Mouse (Mus musculus): Measurements from ENCODE around the gene Dnah17. TPM values are rescaled to one million over a fixed set of nuclear protein-coding genes. Genes with fewer than 3 reads are reported as not detected.

Gene Dnah17
- polyA plus RNA-seq, 1 experiment from 2014 or later: 0.26 TPM

DNA sequence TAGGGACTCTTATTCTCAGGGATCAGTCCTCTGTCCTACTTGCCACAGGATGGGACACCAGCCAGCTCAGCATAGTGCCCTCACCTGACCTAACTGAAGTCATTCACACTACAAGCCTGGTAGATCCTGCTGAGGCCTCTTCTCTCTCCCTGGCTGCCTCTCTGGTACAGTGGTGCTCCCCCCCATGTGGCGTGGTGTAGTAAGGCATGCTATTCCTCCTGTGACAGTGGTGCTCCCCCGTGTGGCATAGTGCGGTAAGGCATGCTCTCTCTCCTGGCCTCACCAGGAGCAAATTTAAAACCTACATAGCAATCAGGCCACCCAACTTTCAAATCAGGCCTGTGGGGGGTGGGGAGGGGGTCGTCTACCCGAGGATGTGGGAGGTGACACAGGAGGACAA, 26.4 kb downstream of the Dnah17 start:
- 10% methylated on average over 5 of the region's 5 CpGs for WGBS
- Histone ChIP-seq H3K4me3 (no peak overlapping the region), H3K4me2 (replicated peaks) (no peak overlapping the region), H3K4me1 (0 out of 2 replicates have a peak, but pooled peaks cover 3% of the 10 kb centered on the region), H3K27ac (replicated peaks) (no peak overlapping the region), H3K9ac (replicated peaks) (no peak overlapping the region), H3K9me3 (no peaks in the 10 kb centered on the region), H3K36me3 (no peaks in the 10 kb centered on the region), H3K27me3 (no peaks in the 10 kb centered on the region)
- ATAC-seq (ENCODE audit: low FRiP score, low read depth): peak; percentile 49; the same call in 1 of the 2 replicates

DNA sequence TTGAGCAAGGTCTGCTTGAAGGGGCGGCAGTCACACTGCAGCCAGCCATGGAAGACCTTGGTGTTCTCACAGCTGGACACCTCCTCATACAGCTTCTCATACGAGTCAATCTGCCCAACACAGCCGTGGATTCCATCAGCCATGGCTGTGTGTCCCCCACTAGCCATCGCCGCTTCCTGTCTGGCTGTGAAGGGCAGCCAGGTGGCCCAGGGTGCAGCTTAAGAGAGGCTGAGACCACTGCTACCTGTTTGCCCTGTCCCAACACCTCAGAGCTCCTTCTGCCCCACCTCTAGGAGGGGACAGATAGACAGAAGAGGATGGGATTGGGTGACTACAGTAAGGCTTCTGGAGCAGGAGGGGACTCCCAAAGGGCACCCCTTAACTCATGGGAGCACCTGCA, 27.1 kb downstream of the Dnah17 start:
- H3K4me2 ChIP-seq (replicated peaks): no peak overlapping the region
- ATAC-seq (ENCODE audit: low FRiP score, low read depth): no peak
- 87% methylated on average over 5 of the region's 5 CpGs for WGBS
- H3K36me3 ChIP-seq: no peaks in the 10 kb centered on the region
- no peaks in the 10 kb centered on the region for H3K27me3 ChIP-seq
- H3K9me3 ChIP-seq: no peaks in the 10 kb centered on the region
- no peak overlapping the region for H3K4me3 ChIP-seq
- no peak overlapping the region for H3K9ac ChIP-seq (replicated peaks)
- H3K27ac ChIP-seq (replicated peaks): no peak overlapping the region
- H3K4me1 ChIP-seq: 0 out of 2 replicates have a peak, but pooled peaks cover 3% of the 10 kb centered on the region

GRCm38 (mm10) chr11:118102838-118103237, 27.6 kb downstream of the Dnah17 start:
- 0 out of 2 replicates have a peak, but pooled peaks have one; percentile 27 for ATAC-seq (ENCODE audit: low FRiP score, low read depth)
- no peak overlapping the region for H3K4me3 ChIP-seq
- no peak overlapping the region for H3K9ac ChIP-seq (replicated peaks)
- WGBS: 55% methylated on average over 3 of the region's 3 CpGs
- H3K9me3 ChIP-seq: no peaks in the 10 kb centered on the region
- H3K27me3 ChIP-seq: no peaks in the 10 kb centered on the region
- H3K4me1 ChIP-seq: 0 out of 2 replicates have a peak, but pooled peaks cover 3% of the 10 kb centered on the region
- H3K27ac ChIP-seq (replicated peaks): no peak overlapping the region
- H3K36me3 ChIP-seq: no peaks in the 10 kb centered on the region
- H3K4me2 ChIP-seq (replicated peaks): no peak overlapping the region

GRCm38 (mm10) chr11:118101133-118101532, 29.3 kb downstream of the Dnah17 start:
- no peak for ATAC-seq (ENCODE audit: low FRiP score, low read depth)
- Histone ChIP-seq H3K4me3 (no peak overlapping the region), H3K4me1 (0 out of 2 replicates have a peak, but pooled peaks cover 3% of the 10 kb centered on the region), H3K4me2 (replicated peaks) (no peak overlapping the region), H3K36me3 (no peaks in the 10 kb centered on the region), H3K9ac (replicated peaks) (no peak overlapping the region), H3K9me3 (no peaks in the 10 kb centered on the region), H3K27ac (replicated peaks) (no peak overlapping the region), H3K27me3 (no peaks in the 10 kb centered on the region)
- WGBS: 61% methylated on average over 9 of the region's 9 CpGs

- no peaks in the 10 kb centered on the region for H3K4me1 ChIP-seq
Observed at GRCm38 (mm10) chr11:118096736-118097135, 33.7 kb downstream of the Dnah17 start.

GRCm38 (mm10) chr11:118095004-118095403, 35.4 kb downstream of the Dnah17 start:
- no peaks in the 10 kb centered on the region for H3K36me3 ChIP-seq
- H3K27me3 ChIP-seq: no peaks in the 10 kb centered on the region
- no peak overlapping the region for H3K9ac ChIP-seq (replicated peaks)
- H3K9me3 ChIP-seq: no peaks in the 10 kb centered on the region
- no peak overlapping the region for H3K27ac ChIP-seq (replicated peaks)
- no peak overlapping the region for H3K4me2 ChIP-seq (replicated peaks)
- WGBS: 92% methylated on average over 9 of the region's 9 CpGs
- no peak overlapping the region for H3K4me3 ChIP-seq
- no peaks in the 10 kb centered on the region for H3K4me1 ChIP-seq
- ATAC-seq (ENCODE audit: low FRiP score, low read depth): no peak

More at GRCm38 (mm10) chr11:118096736-118097135, 33.7 kb downstream of the Dnah17 start:
- Histone ChIP-seq H3K9ac (replicated peaks) (no peak overlapping the region), H3K4me3 (no peak overlapping the region), H3K9me3 (no peaks in the 10 kb centered on the region), H3K27ac (replicated peaks) (no peak overlapping the region), H3K4me2 (replicated peaks) (no peak overlapping the region), H3K27me3 (no peaks in the 10 kb centered on the region), H3K36me3 (no peaks in the 10 kb centered on the region)
- WGBS: 48% methylated on average over 2 of the region's 2 CpGs
- ATAC-seq (ENCODE audit: low FRiP score, low read depth): no peak

- no peak overlapping the region for H3K4me2 ChIP-seq (replicated peaks)
- no peaks in the 10 kb centered on the region for H3K4me1 ChIP-seq
- H3K9ac ChIP-seq (replicated peaks): no peak overlapping the region
- ATAC-seq (ENCODE audit: low FRiP score, low read depth): no peak
- 83% methylated on average over 23 of the region's 23 CpGs for WGBS
- no peaks in the 10 kb centered on the region for H3K36me3 ChIP-seq
- no peak overlapping the region for H3K4me3 ChIP-seq
- H3K9me3 ChIP-seq: no peaks in the 10 kb centered on the region
- no peak overlapping the region for H3K27ac ChIP-seq (replicated peaks)
- H3K27me3 ChIP-seq: no peaks in the 10 kb centered on the region
Observed at GRCm38 (mm10) chr11:118091002-118091670, 39.3 kb downstream of the Dnah17 start.

- Histone ChIP-seq H3K4me2 (replicated peaks) (no peak overlapping the region), H3K9me3 (no peaks in the 10 kb centered on the region), H3K9ac (replicated peaks) (no peak overlapping the region), H3K27ac (replicated peaks) (no peak overlapping the region), H3K36me3 (no peaks in the 10 kb centered on the region), H3K27me3 (no peaks in the 10 kb centered on the region), H3K4me3 (no peak overlapping the region), H3K4me1 (no peaks in the 10 kb centered on the region)
- no peak for ATAC-seq (ENCODE audit: low FRiP score, low read depth)
- WGBS: 91% methylated on average over 19 of the region's 19 CpGs
Observed at GRCm38 (mm10) chr11:118088896-118089295, 41.5 kb downstream of the Dnah17 start.

DNA sequence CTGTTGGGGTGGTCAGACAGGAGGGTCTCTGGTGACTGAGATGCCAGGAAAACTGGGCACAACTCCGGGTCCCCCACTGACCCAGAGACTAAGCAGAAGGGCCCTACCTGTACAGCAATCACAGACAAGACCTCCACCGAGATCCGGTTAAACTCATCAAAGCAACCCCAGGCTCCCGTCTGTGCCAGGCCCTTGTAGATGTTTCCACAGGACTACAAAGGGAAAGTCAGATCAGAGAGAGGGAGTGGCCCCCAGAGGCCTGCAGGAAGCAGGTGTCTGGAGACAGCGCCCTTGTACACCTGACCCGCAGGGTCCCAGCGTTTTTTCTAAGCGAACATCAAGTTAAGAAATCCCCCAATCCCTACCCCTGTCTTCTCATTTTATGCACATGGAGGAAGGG, 44.5 kb downstream of the Dnah17 start:
- Histone ChIP-seq H3K9me3 (no peaks in the 10 kb centered on the region), H3K27me3 (no peaks in the 10 kb centered on the region), H3K9ac (replicated peaks) (no peak overlapping the region), H3K4me1 (no peaks in the 10 kb centered on the region), H3K4me2 (replicated peaks) (no peak overlapping the region), H3K36me3 (no peaks in the 10 kb centered on the region), H3K4me3 (no peak overlapping the region), H3K27ac (replicated peaks) (no peak overlapping the region)
- no peak for ATAC-seq (ENCODE audit: low FRiP score, low read depth)
- WGBS: 82% methylated on average over 8 of the region's 8 CpGs

- Histone ChIP-seq H3K36me3 (no peaks in the 10 kb centered on the region), H3K4me1 (no peaks in the 10 kb centered on the region), H3K27me3 (no peaks in the 10 kb centered on the region), H3K4me2 (replicated peaks) (no peak overlapping the region), H3K9me3 (no peaks in the 10 kb centered on the region), H3K4me3 (no peak overlapping the region), H3K27ac (replicated peaks) (no peak overlapping the region), H3K9ac (replicated peaks) (no peak overlapping the region)
- WGBS: 84% methylated on average over 4 of the region's 4 CpGs
- no peak for ATAC-seq (ENCODE audit: low FRiP score, low read depth)
Observed at GRCm38 (mm10) chr11:118085176-118085575, 45.3 kb downstream of the Dnah17 start.

DNA sequence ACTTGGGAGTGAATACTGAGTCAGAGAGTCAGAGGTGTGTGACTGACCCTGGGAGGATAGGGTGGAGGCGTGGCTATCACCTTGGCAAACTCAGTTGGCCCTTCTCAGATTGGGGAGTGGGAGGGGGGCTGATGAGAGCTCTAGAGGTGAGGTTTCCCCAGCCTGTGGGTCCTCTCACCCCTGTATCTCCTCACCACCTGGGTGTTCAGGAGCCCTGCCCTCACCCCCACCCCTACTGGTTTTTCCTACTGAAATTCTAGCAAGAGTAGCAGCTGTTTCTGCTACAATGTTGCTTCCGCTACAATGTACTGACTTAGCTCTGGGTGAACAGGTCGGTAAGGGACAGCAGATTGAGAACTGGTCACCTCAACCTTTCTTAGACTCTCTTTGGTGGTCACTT, 46.2 kb downstream of the Dnah17 start:
- Histone ChIP-seq H3K9me3 (no peaks in the 10 kb centered on the region), H3K36me3 (no peaks in the 10 kb centered on the region), H3K4me2 (replicated peaks) (no peak overlapping the region), H3K4me1 (no peaks in the 10 kb centered on the region), H3K4me3 (no peak overlapping the region), H3K27ac (replicated peaks) (no peak overlapping the region), H3K27me3 (no peaks in the 10 kb centered on the region), H3K9ac (replicated peaks) (no peak overlapping the region)
- WGBS: 76% methylated on average over 3 of the region's 3 CpGs
- no peak; the same call in 1 of the 2 replicates for ATAC-seq (ENCODE audit: low FRiP score, low read depth)

DNA sequence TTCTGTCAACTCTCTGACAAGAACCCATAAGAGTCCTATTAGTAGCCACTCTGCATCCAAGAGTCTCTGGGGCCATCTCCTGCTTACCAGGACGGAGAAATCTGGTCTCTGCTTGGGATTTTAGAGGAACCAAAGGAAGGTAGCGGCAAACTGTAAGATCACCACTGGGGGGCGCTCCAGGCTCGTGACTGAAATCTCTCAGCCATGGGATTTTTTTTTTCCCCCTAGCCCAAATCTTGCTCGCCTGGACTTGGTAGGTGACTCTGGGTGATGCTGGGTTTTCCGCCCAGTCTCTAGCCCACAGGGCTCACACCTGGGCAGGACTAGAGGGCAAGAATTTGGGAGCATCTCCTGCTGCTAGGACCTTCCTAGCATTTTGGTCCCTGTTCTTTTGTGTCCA, 46.6 kb downstream of the Dnah17 start:
- Histone ChIP-seq H3K9me3 (no peaks in the 10 kb centered on the region), H3K27me3 (no peaks in the 10 kb centered on the region), H3K9ac (replicated peaks) (no peak overlapping the region), H3K27ac (replicated peaks) (no peak overlapping the region), H3K36me3 (no peaks in the 10 kb centered on the region), H3K4me3 (no peak overlapping the region), H3K4me1 (no peaks in the 10 kb centered on the region), H3K4me2 (replicated peaks) (no peak overlapping the region)
- 5% methylated on average over 6 of the region's 6 CpGs for WGBS
- no peak for ATAC-seq (ENCODE audit: low FRiP score, low read depth)

DNA sequence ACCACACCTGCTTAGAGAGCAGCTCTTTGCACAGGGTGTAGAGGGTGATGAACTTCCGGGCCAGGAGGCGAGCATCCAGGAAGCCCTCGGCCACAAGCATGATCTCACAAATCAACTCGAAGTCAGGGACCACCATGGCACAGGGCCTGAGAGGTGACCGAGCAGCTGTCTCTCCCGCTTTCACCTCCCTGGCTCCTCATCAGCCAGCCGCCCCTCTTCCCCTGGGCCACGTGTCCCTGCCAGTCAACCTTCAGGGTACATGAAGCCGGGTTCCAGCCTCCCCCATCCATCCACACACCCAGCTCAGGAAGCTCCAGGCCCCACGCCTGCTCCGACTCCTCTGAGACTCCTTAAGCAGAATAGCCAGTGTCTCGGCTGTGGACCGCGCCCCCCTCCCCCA, 48.1 kb downstream of the Dnah17 start:
- Histone ChIP-seq H3K4me1 (no peaks in the 10 kb centered on the region), H3K27me3 (no peaks in the 10 kb centered on the region), H3K9ac (replicated peaks) (no peak overlapping the region), H3K27ac (replicated peaks) (no peak overlapping the region), H3K4me3 (no peak overlapping the region), H3K4me2 (replicated peaks) (no peak overlapping the region), H3K9me3 (no peaks in the 10 kb centered on the region), H3K36me3 (no peaks in the 10 kb centered on the region)
- 86% methylated on average over 14 of the region's 14 CpGs for WGBS
- no peak for ATAC-seq (ENCODE audit: low FRiP score, low read depth)
